Mouse (Mus musculus): ENCODE measurements around the gene Zdhhc16.

DNA sequence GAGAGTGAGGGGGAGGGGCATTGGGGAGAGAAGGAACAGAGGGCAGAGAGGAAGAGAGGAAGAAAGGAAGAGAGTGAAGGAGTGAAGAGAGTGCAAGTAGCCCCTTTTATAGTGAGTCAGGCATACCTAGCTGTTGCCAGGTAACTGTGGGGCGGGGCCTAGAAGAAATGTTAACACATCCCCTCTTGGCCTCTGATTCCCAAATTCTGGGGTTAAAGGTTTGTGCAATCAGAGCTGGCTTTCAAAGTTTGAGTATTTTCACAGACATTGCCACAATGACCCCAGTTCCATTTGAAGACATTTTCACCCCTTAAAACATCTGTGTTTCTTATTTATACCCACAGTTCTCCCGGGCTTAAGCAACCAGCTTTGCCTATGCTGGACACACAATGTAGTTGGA lies 28.0 kb upstream of the Zdhhc16 start:
- TF ChIP-seq POLR2A (IDR thresholded peaks at IDR 0.05; ENCODE audit: borderline replicate concordance, low read depth, low read length) (no peak), CTCF (IDR thresholded peaks at IDR 0.05; ENCODE audit: low read depth, low read length) (no peak)

All from bone marrow macrophage, adult 2 months (primary cell).